Mouse (Mus musculus): ENCODE data around the gene Prm2. TPM values are rescaled to one million over a fixed set of nuclear protein-coding genes. Genes with fewer than 3 reads are reported as not detected.

The Prm2 gene
- polyA plus RNA-seq, 1 experiment: not detected

DNA sequence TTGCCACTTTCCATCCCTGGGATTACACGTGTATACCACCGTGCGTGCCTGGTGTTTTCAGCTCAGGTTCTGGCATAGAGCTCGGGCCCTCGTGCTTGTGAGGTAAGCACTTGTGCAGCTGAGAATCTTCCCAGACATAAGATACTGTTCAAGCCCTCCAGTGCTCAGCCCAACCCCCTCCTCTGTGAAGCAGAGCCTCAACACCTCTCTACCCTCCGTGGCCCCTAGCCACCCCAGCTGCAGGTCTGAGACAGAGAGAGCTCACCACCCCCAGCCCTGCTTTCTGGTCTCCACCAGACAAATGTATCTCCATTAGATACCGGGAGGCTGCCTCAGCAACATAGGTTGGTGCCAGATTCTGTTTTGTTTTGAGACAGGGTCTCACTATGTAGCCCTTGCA, 46.7 kb downstream of the Prm2 start:
- H3K27ac ChIP-seq (ENCODE audit: insufficient read depth, low read depth, low read length): no peak overlapping the region
- TF ChIP-seq POLR2A (IDR thresholded peaks at IDR 0.05; ENCODE audit: low read depth, low read length): no peak
- TF ChIP-seq CTCF (IDR thresholded peaks at IDR 0.05; ENCODE audit: extremely low read depth, insufficient read length, insufficient replicate concordance, low read depth, low read length): no peak
- peaks cover 28% of the 10 kb centered on the region for H3K4me1 ChIP-seq (ENCODE audit: control insufficient read depth, insufficient read depth, insufficient read length, low read length)
- no peaks in the 10 kb centered on the region for H3K36me3 ChIP-seq (ENCODE audit: control insufficient read depth, insufficient read depth, low read length)
- 48% methylated on average over 7 of the region's 7 CpGs for WGBS
- no peak overlapping the region for H3K4me3 ChIP-seq (ENCODE audit: low read depth, low read length)
- no peaks in the 10 kb centered on the region for H3K27me3 ChIP-seq (ENCODE audit: control insufficient read depth, insufficient read depth, low read length)

Other genes with a start within 250 kb of the Prm2 start
- gene Socs1, start 10.6 kb downstream of the Prm2 start, polyA plus RNA-seq (2012; rRNA removed): 11.3 and 33.6 TPM in 2 replicates
- gene Tnp2, start 7.5 kb downstream of the Prm2 start, polyA plus RNA-seq (2012; rRNA removed): not detected in 2 replicates
- gene Prm3, start 5.2 kb downstream of the Prm2 start, polyA plus RNA-seq (2012; rRNA removed): not detected in 2 replicates
- not detected in 2 replicates for gene Prm1, start 9.7 kb upstream of the Prm2 start, polyA plus RNA-seq (2012; rRNA removed)
- gene Gm11172, start 16.8 kb upstream of the Prm2 start, polyA plus RNA-seq (2012; rRNA removed): not detected in 2 replicates
- 3.1 and 8.4 TPM in 2 replicates for gene Rmi2, start 38.9 kb upstream of the Prm2 start, polyA plus RNA-seq (2012; rRNA removed)